Mouse (Mus musculus): ENCODE measurements around the gene Mrfap1. TPM values are rescaled to one million over a fixed set of nuclear protein-coding genes. Genes with fewer than 3 reads are reported as not detected.

Gene Mrfap1
- polyA plus RNA-seq, 1 experiment from 2014 or later, result 296 TPM

- no peak overlapping the region for H3K4me3 ChIP-seq (ENCODE audit: low read length)
- H3K27me3 ChIP-seq (replicated peaks; ENCODE audit: control insufficient read depth, insufficient read depth, low read length), result no peaks in the 10 kb centered on the region
- no peak overlapping the region for H3K27ac ChIP-seq (ENCODE audit: low read depth, low read length)
- peaks cover under 1% of the 10 kb centered on the region; the same call in 1 of the 2 replicates for H3K36me3 ChIP-seq (ENCODE audit: control insufficient read depth, insufficient read depth, low read length)
- H3K9ac ChIP-seq (ENCODE audit: low read depth, low read length), result no peak overlapping the region
- no peaks in the 10 kb centered on the region for H3K9me3 ChIP-seq (ENCODE audit: control insufficient read depth, low read length)
- peaks cover 9% of the 10 kb centered on the region for H3K4me1 ChIP-seq (ENCODE audit: control insufficient read depth, insufficient read depth, low read depth, low read length)
- no peak for ATAC-seq
- WGBS, result 86% methylated on average over 4 of the region's 4 CpGs
- H3K4me2 ChIP-seq (ENCODE audit: low read length), result no peak overlapping the region
Measured at GRCm38 (mm10) chr5:36829098-36829497, 32.5 kb upstream of the Mrfap1 start.

- Histone ChIP-seq H3K9ac (ENCODE audit: low read depth, low read length) (no peak overlapping the region), H3K27ac (ENCODE audit: low read depth, low read length) (no peak overlapping the region), H3K27me3 (replicated peaks; ENCODE audit: control insufficient read depth, insufficient read depth, low read length) (no peaks in the 10 kb centered on the region), H3K4me2 (ENCODE audit: low read length) (no peak overlapping the region), H3K4me1 (ENCODE audit: control insufficient read depth, insufficient read depth, low read depth, low read length) (no peaks in the 10 kb centered on the region), H3K36me3 (ENCODE audit: control insufficient read depth, insufficient read depth, low read length) (peaks cover 11% of the 10 kb centered on the region), H3K9me3 (ENCODE audit: control insufficient read depth, low read length) (no peaks in the 10 kb centered on the region), H3K4me3 (ENCODE audit: low read length) (no peak overlapping the region)
- 86% methylated on average over 4 of the region's 4 CpGs for WGBS
- no peak for ATAC-seq
Measured at GRCm38 (mm10) chr5:36822907-36823306, 26.3 kb upstream of the Mrfap1 start.

GRCm38 (mm10) chr5:36820142-36820541 lies 23.6 kb upstream of the Mrfap1 start:
- Histone ChIP-seq H3K4me2 (ENCODE audit: low read length) (no peak overlapping the region), H3K4me1 (ENCODE audit: control insufficient read depth, insufficient read depth, low read depth, low read length) (no peaks in the 10 kb centered on the region)

GRCm38 (mm10) chr5:36819742-36820141 lies 23.2 kb upstream of the Mrfap1 start:
- WGBS, result 83% methylated on average over 5 of the region's 5 CpGs
- Histone ChIP-seq H3K27me3 (replicated peaks; ENCODE audit: control insufficient read depth, insufficient read depth, low read length) (no peaks in the 10 kb centered on the region), H3K4me3 (ENCODE audit: low read length) (no peak overlapping the region), H3K9ac (ENCODE audit: low read depth, low read length) (no peak overlapping the region), H3K9me3 (ENCODE audit: control insufficient read depth, low read length) (no peaks in the 10 kb centered on the region), H3K27ac (ENCODE audit: low read depth, low read length) (no peak overlapping the region), H3K4me2 (ENCODE audit: low read length) (no peak overlapping the region), H3K4me1 (ENCODE audit: control insufficient read depth, insufficient read depth, low read depth, low read length) (no peaks in the 10 kb centered on the region), H3K36me3 (ENCODE audit: control insufficient read depth, insufficient read depth, low read length) (peaks cover 11% of the 10 kb centered on the region)
- ATAC-seq, result 0 out of 2 replicates have a peak, but pooled peaks have one; percentile 15

More at GRCm38 (mm10) chr5:36820142-36820541, 23.6 kb upstream of the Mrfap1 start:
- Histone ChIP-seq H3K4me3 (ENCODE audit: low read length) (no peak overlapping the region), H3K36me3 (ENCODE audit: control insufficient read depth, insufficient read depth, low read length) (peaks cover 11% of the 10 kb centered on the region), H3K27me3 (replicated peaks; ENCODE audit: control insufficient read depth, insufficient read depth, low read length) (no peaks in the 10 kb centered on the region), H3K9ac (ENCODE audit: low read depth, low read length) (no peak overlapping the region), H3K9me3 (ENCODE audit: control insufficient read depth, low read length) (no peaks in the 10 kb centered on the region), H3K27ac (ENCODE audit: low read depth, low read length) (no peak overlapping the region)
- WGBS, result 51% methylated on average over 6 of the region's 6 CpGs
- ATAC-seq, result peak; percentile 45; the same call in 1 of the 2 replicates

- Histone ChIP-seq H3K36me3 (ENCODE audit: control insufficient read depth, insufficient read depth, low read length) (no peaks in the 10 kb centered on the region; the same call in 1 of the 2 replicates), H3K4me1 (ENCODE audit: control insufficient read depth, insufficient read depth, low read depth, low read length) (no peaks in the 10 kb centered on the region), H3K4me3 (ENCODE audit: low read length) (no peak overlapping the region), H3K9me3 (ENCODE audit: control insufficient read depth, low read length) (no peaks in the 10 kb centered on the region), H3K27ac (ENCODE audit: low read depth, low read length) (no peak overlapping the region), H3K27me3 (replicated peaks; ENCODE audit: control insufficient read depth, insufficient read depth, low read length) (no peaks in the 10 kb centered on the region), H3K9ac (ENCODE audit: low read depth, low read length) (no peak overlapping the region), H3K4me2 (ENCODE audit: low read length) (no peak overlapping the region)
- 66% methylated on average over 3 of the region's 3 CpGs for WGBS
- ATAC-seq, result no peak
Measured at GRCm38 (mm10) chr5:36817738-36818137, 21.2 kb upstream of the Mrfap1 start.

GRCm38 (mm10) chr5:36814554-36814953 lies 18.0 kb upstream of the Mrfap1 start:
- no peak overlapping the region for H3K4me3 ChIP-seq (ENCODE audit: low read length)
- no peaks in the 10 kb centered on the region for H3K4me1 ChIP-seq (ENCODE audit: control insufficient read depth, insufficient read depth, low read depth, low read length)
- no peak overlapping the region for H3K27ac ChIP-seq (ENCODE audit: low read depth, low read length)
- H3K4me2 ChIP-seq (ENCODE audit: low read length), result no peak overlapping the region
- 82% methylated on average over 6 of the region's 6 CpGs for WGBS
- ATAC-seq, result no peak
- no peaks in the 10 kb centered on the region for H3K9me3 ChIP-seq (ENCODE audit: control insufficient read depth, low read length)
- H3K9ac ChIP-seq (ENCODE audit: low read depth, low read length), result no peak overlapping the region
- no peaks in the 10 kb centered on the region for H3K27me3 ChIP-seq (replicated peaks; ENCODE audit: control insufficient read depth, insufficient read depth, low read length)
- no peaks in the 10 kb centered on the region for H3K36me3 ChIP-seq (ENCODE audit: control insufficient read depth, insufficient read depth, low read length)

GRCm38 (mm10) chr5:36811413-36811812 lies 14.8 kb upstream of the Mrfap1 start:
- H3K4me3 ChIP-seq (ENCODE audit: low read length), result no peak overlapping the region
- no peaks in the 10 kb centered on the region for H3K4me1 ChIP-seq (ENCODE audit: control insufficient read depth, insufficient read depth, low read depth, low read length)
- H3K27ac ChIP-seq (ENCODE audit: low read depth, low read length), result no peak overlapping the region
- 25% methylated on average over 3 of the region's 3 CpGs for WGBS
- H3K4me2 ChIP-seq (ENCODE audit: low read length), result no peak overlapping the region
- peak; percentile 40 for ATAC-seq
- no peak overlapping the region for H3K9ac ChIP-seq (ENCODE audit: low read depth, low read length)
- no peaks in the 10 kb centered on the region for H3K9me3 ChIP-seq (ENCODE audit: control insufficient read depth, low read length)
- no peaks in the 10 kb centered on the region for H3K27me3 ChIP-seq (replicated peaks; ENCODE audit: control insufficient read depth, insufficient read depth, low read length)
- H3K36me3 ChIP-seq (ENCODE audit: control insufficient read depth, insufficient read depth, low read length), result no peaks in the 10 kb centered on the region

GRCm38 (mm10) chr5:36810634-36811033 lies 14.1 kb upstream of the Mrfap1 start:
- H3K4me1 ChIP-seq (ENCODE audit: control insufficient read depth, insufficient read depth, low read depth, low read length), result no peaks in the 10 kb centered on the region
- no peaks in the 10 kb centered on the region for H3K36me3 ChIP-seq (ENCODE audit: control insufficient read depth, insufficient read depth, low read length)
- 88% methylated on average over 3 of the region's 3 CpGs for WGBS
- H3K4me2 ChIP-seq (ENCODE audit: low read length), result no peak overlapping the region
- no peaks in the 10 kb centered on the region for H3K27me3 ChIP-seq (replicated peaks; ENCODE audit: control insufficient read depth, insufficient read depth, low read length)
- H3K9me3 ChIP-seq (ENCODE audit: control insufficient read depth, low read length), result no peaks in the 10 kb centered on the region
- H3K4me3 ChIP-seq (ENCODE audit: low read length), result no peak overlapping the region
- no peak overlapping the region for H3K9ac ChIP-seq (ENCODE audit: low read depth, low read length)
- ATAC-seq, result no peak
- H3K27ac ChIP-seq (ENCODE audit: low read depth, low read length), result no peak overlapping the region

- ATAC-seq, result no peak
- 77% methylated on average over 7 of the region's 7 CpGs for WGBS
- H3K9ac ChIP-seq (ENCODE audit: low read depth, low read length), result no peak overlapping the region
Measured at GRCm38 (mm10) chr5:36809123-36809522, 12.6 kb upstream of the Mrfap1 start.

GRCm38 (mm10) chr5:36807106-36807505 lies 10.5 kb upstream of the Mrfap1 start:
- Histone ChIP-seq H3K9me3 (ENCODE audit: control insufficient read depth, low read length) (no peaks in the 10 kb centered on the region), H3K27me3 (replicated peaks; ENCODE audit: control insufficient read depth, insufficient read depth, low read length) (no peaks in the 10 kb centered on the region), H3K4me3 (ENCODE audit: low read length) (no peak overlapping the region), H3K9ac (ENCODE audit: low read depth, low read length) (no peak overlapping the region), H3K27ac (ENCODE audit: low read depth, low read length) (no peak overlapping the region), H3K4me1 (ENCODE audit: control insufficient read depth, insufficient read depth, low read depth, low read length) (no peaks in the 10 kb centered on the region), H3K36me3 (ENCODE audit: control insufficient read depth, insufficient read depth, low read length) (no peaks in the 10 kb centered on the region), H3K4me2 (ENCODE audit: low read length) (no peak overlapping the region)
- ATAC-seq, result no peak
- 35% methylated on average over 5 of the region's 5 CpGs for WGBS

More at GRCm38 (mm10) chr5:36809123-36809522, 12.6 kb upstream of the Mrfap1 start:
- H3K27me3 ChIP-seq (replicated peaks; ENCODE audit: control insufficient read depth, insufficient read depth, low read length), result no peaks in the 10 kb centered on the region
- H3K36me3 ChIP-seq (ENCODE audit: control insufficient read depth, insufficient read depth, low read length), result no peaks in the 10 kb centered on the region
- H3K9me3 ChIP-seq (ENCODE audit: control insufficient read depth, low read length), result no peaks in the 10 kb centered on the region
- H3K4me3 ChIP-seq (ENCODE audit: low read length), result no peak overlapping the region
- H3K27ac ChIP-seq (ENCODE audit: low read depth, low read length), result no peak overlapping the region
- H3K4me1 ChIP-seq (ENCODE audit: control insufficient read depth, insufficient read depth, low read depth, low read length), result no peaks in the 10 kb centered on the region
- H3K4me2 ChIP-seq (ENCODE audit: low read length), result no peak overlapping the region

All from hindbrain, embryonic 16.5 days (tissue).